Comparison of ENCODE assay signal across 18 mouse cellular contexts in genomic region chr13:94208892-94209291, GRCm38 (mm10).
DNase-seq lines count a peak whose midpoint lies in the region; ATAC-seq and TF ChIP-seq lines count a peak whose summit lies in the region.
"Had no signal": no experiment of that assay in that cellular context is flagged by ENCODE, and none has a peak within 500 bp of the region (broad histone marks: within the 10 kb centered on the region; RNA-seq: fewer than 3 reads in every experiment).

No protein-coding gene starts in this region.

- TF ChIP-seq CTCF in liver, embryonic 14.5 days (IDR thresholded peaks at IDR 0.05; ENCODE audit: low read depth): peak; percentile 62
- TF ChIP-seq CTCF in cortical plate, adult 2 months (IDR thresholded peaks at IDR 0.05; ENCODE audit: extremely low read depth, insufficient read depth, low read length): peak; percentile 31

- H3K9ac ChIP-seq in liver, embryonic 14.5 days (replicated peaks): no peak overlapping the region
- H3K9ac ChIP-seq: neural tube, embryonic 15.5 days had no signal

- no peaks in the 10 kb centered on the region for H3K4me1 ChIP-seq in liver, embryonic 14.5 days (replicated peaks; ENCODE audit: control insufficient read depth in 2 of 2, insufficient read depth in 2 of 2, low read length in 1 of 2)
- H3K4me1 ChIP-seq in cortical plate, adult 2 months (ENCODE audit: control insufficient read depth, insufficient read depth, low read length): no peaks in the 10 kb centered on the region; the same call in none of the 2 replicates
- H3K4me1 ChIP-seq: neural tube, embryonic 15.5 days had no signal

- no peak overlapping the region for H3K4me2 ChIP-seq in liver, embryonic 14.5 days (ENCODE audit: low read depth)
- H3K4me2 ChIP-seq: neural tube, embryonic 15.5 days had no signal

- TF ChIP-seq EP300 in liver, embryonic 14.5 days (IDR thresholded peaks at IDR 0.05; ENCODE audit: low read depth): no peak

- TF ChIP-seq POLR2A in cortical plate, adult 2 months (IDR thresholded peaks at IDR 0.05; ENCODE audit: extremely low read depth, insufficient read depth, low read length): no peak

- no peak for ATAC-seq in liver, embryonic 14.5 days (ENCODE audit: insufficient read depth)
- ATAC-seq: forebrain, embryonic 16.5 days; hindbrain, embryonic 16.5 days had no signal

- H3K9me3 ChIP-seq in liver, embryonic 14.5 days (ENCODE audit: control insufficient read depth, low read length): no peaks in the 10 kb centered on the region
- H3K9me3 ChIP-seq: neural tube, embryonic 15.5 days had no signal

- no peaks in the 10 kb centered on the region for H3K36me3 ChIP-seq in liver, embryonic 14.5 days (replicated peaks; ENCODE audit: control insufficient read depth, insufficient read depth, low read depth)

- no peak overlapping the region for H3K4me3 ChIP-seq in liver, embryonic 14.5 days (ENCODE audit: insufficient read depth in 1 of 2, low read depth in 2 of 2, low read length in 2 of 2)
- H3K4me3 ChIP-seq in cortical plate, adult 2 months (ENCODE audit: insufficient read depth, low read length): no peak overlapping the region
- H3K4me3 ChIP-seq: megakaryocyte, embryonic 14.5 days; neural tube, embryonic 15.5 days had no signal

- no peaks in the 10 kb centered on the region for H3K27me3 ChIP-seq in liver, embryonic 14.5 days (ENCODE audit: control insufficient read depth, insufficient read depth, low read length)
- H3K27me3 ChIP-seq: megakaryocyte, embryonic 14.5 days; neural tube, embryonic 15.5 days had no signal

- no peak overlapping the region for H3K27ac ChIP-seq in liver, embryonic 14.5 days
- no peak overlapping the region for H3K27ac ChIP-seq in cortical plate, adult 2 months (ENCODE audit: insufficient read depth, low read length)
- H3K27ac ChIP-seq: neural tube, embryonic 15.5 days had no signal

- intact Hi-C loops in heart, postnatal 25 days (cut with DNase I): loop anchor here (5.0 to 10.0 kb wide), 2 partner anchors 67 to 354 kb away; no protein-coding TSS in a partner anchor

- peak; percentile 53 for DNase-seq in heart, adult 11 months
- no peak for DNase-seq in heart, postnatal 25 days (ENCODE audit: low spot score)
- no peak for DNase-seq in liver, embryonic 14.5 days (ENCODE audit: low read depth in 3 of 3, low spot score in 3 of 3)
- DNase-seq in liver (no peak), ES-CJ7 (ENCODE audit: low read depth, low spot score) (peak; percentile 40)
- no peak for DNase-seq in thymus, adult 18-20 months
- no peak for DNase-seq in adrenal gland, adult 2 months
- DNase-seq: cerebellum, adult 11 months; gastrocnemius, postnatal 36 days; kidney, postnatal 10 days; layer of hippocampus, adult 9-11 months; lung, adult 18-20 months; spleen, adult 18-20 months had no signal

Comparison
In these comparisons a context has a peak if more than half of its experiments do, and no peak if none do; other contexts are left out.
1. DNase-seq: peak in heart, adult 11 months (single experiment) and ES-CJ7 (single experiment); none in heart, postnatal 25 days (single experiment), liver, embryonic 14.5 days (0 of 3), liver (single experiment), thymus, adult 18-20 months (0 of 2) and adrenal gland, adult 2 months (single experiment).